Mouse (Mus musculus) left cerebral cortex, postnatal 14 days (tissue): Measurements from ENCODE around the gene Lrguk. TPM values are rescaled to one million over a fixed set of nuclear protein-coding genes. Genes with fewer than 3 reads are reported as not detected.

Source experiments
- DNase-seq, 2 experiments: peaks; one replicate each; pipeline ENCODE4 v3.0.0; 2021 to 2022; ENCODE audit warnings: low spot score in 2 of 2, mixed read lengths in 1 of 2
- intact Hi-C: fragments of 180-260 bp; cut with DNase I; formaldehyde crosslinking; loops from one replicate; pipeline ENCODE4 v1.15.1; 2025
- long read RNA-seq, 2 experiments: library from polyadenylated mRNA; stranded (forward); transcript quantifications; one replicate each; pipeline ENCODE4 v2.0.0; 2021
- total RNA-seq, 2 experiments: library from RNA; stranded (reverse); gene quantifications; 2 replicates each; pipeline ENCODE4 v1.2.3; 2021

Lrguk gene
- 1 to 10 TPM; 3.2 to 3.3 TPM for total RNA-seq
- long read RNA-seq, experiment 1, partial matches to known transcripts: 0 of 2 reads
- long read RNA-seq, experiment 1, other reads (novel, unspliced or antisense): 0 of 2 reads
- long read RNA-seq, experiment 2, partial matches to known transcripts: 0 of 1 reads
- long read RNA-seq, experiment 2, other reads (novel, unspliced or antisense): 1 of 1 reads

DNA sequence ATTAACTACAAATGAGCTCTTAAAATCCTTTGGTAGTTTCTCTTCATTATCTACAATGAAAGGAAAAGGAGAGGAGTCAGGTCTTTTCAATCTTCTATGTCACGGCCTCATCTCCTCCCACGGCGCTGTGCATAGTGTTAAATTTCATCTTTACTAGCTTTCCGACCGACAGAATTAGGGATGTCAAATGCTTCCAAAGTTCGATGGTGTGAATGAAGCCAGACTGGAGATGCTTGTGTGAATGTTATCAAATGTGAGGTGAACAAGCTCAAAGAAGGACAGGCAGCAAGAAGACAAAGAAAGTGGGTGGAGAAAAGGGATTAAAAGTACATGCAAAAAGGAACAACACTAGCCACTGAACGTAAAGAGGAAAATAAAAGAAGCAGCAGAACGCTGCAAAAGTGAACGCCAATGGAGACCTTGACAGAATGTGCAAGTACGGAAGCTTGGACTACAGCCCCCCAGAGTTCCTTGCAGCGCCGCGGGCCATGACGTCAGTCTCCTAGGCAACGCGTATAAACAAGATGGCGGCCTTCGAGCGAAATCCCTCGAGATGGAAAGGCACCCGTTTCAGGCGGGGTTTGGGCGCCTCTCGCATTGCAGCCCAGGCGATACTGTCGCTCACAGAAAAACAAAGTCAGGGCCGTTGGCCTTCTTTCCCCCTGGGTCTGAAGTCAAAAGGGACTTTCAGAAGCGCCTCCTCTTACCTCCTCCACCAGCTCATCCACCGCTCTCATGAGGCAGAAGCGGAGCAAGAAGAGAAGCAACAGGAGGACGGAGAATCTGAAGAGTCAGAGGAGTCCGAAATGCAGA lies at the start of gene Lrguk:
Gene Lrguk, plus strand, starts transcription at position 516 of the 813 bp plus-strand sequence.
- DNase-seq: peak; percentile 90 to 91

DNA sequence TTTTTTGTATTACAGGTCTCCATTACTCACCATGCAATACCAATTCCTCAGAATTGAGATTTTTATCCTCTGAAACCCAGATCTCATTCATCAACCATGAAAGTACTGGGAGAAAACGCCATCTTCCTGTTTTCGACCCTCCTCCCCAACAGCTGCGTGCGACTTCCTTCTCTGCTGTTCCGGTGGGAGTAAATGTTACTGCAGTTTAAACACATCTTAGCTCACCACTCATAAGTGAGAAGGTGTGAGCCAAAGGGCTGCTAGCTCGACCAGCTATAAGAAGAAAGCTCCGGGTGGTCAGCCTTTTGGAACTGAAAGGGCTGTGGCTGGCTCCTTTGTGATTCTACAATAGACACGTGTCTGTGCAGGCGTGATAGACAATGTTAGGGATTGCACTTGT lies 46.5 kb upstream of the Lrguk start:
- intact Hi-C loops: no loop called here
- no peak for DNase-seq

More for the DNA sequence above, at the start of gene Lrguk:
- intact Hi-C loops: no loop called here

DNA sequence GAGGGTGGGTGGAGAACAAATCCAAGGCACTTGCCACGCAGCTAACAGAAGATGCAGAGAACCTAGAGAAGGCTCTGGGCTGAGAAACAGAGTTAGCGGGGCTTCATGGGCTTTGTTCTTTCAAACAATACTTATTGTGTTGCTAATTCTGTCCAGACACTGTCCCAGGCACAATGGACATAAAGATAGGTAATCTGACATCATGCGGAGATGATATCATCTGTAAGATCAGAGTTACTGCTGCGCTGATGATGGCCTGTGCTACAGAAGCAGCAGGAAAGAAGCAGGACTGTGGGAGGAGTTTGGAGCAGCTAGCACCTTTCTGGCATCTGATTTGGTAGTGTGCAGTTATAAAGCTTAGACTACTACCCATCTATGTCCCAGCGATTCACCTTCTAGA lies 42.1 kb upstream of the Lrguk start:
- no peak for DNase-seq
- intact Hi-C loops: no loop called here

DNA sequence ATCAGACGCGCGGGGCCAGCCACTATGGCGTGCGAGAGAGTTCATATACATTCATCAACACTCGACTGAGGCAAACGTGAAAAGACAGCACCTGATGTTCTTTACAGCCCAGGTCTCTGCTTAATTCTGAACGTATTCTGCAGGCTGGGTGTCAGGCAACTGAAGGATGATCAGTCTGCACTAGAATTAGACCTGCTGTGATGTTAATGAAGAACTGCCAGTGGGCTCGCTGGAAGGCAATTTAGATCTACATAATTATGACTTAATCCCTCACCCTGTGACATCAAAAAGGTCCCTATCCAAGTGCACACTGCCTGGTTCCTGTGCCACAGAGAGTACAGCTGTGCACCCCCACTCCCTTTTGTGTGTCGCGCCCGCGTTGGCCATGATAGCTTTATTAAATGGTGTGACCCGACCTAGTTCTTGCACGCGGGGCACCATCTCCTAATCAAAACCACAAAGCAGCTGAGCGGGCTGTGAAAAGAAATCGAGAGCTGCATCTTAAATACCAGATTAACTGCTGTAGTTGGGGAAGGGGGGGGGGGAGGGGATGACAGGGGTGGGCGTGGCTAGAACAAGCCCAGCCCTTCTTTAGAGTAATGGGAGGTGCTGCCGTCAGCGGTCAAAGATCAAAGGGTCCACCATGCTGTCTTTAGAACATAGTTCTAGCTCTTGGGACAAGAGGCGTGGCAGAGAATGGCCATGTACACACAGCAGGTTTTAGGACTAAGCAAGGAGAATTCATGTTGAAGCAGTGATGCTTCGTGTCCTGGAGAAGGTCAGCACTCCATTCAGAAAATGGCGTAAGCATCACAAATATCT lies 36.8 kb upstream of the Lrguk start:
- DNase-seq: no peak
- intact Hi-C loops: no loop called here

DNA sequence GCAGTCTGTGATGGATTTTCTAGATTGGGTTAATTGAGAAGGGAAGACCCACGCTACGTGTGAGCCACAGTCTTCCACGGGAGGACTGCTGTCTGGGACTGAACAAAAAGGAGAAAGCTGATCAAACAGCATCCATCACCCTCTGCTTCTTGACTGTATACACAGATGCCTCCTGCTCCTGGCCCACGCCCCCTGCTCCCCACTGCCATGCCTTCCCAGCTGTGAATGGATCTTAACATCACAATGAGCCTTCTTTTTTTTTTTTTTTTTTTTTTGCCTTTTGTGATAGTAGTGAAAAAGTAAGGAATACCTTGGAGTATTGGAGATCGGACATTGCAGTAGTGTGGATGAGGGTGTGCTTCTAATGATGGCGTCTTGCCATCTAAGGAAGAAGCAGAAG lies 35.4 kb upstream of the Lrguk start:
- no peak for DNase-seq
- intact Hi-C loops: no loop called here

DNA sequence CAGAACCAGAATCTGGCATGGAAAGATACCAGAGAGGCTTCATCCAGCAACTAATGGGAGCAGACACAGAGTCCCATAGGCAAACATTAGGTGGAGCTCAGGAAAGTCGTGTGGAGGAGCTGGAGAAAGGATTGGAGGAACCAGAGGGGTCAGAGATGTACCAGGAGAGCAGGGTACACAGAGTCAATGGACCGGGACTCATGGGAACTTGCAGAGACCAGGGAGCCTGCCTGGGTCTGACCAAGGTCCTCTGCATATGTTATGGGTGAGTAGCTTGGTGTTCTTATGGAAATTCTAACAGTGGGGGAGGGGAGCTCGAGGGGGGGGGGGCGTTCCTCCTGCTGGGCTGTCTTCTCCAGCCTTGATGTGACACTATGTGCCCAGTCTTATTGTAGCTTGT lies 30.7 kb upstream of the Lrguk start:
- intact Hi-C loops: no loop called here
- no peak for DNase-seq

DNA sequence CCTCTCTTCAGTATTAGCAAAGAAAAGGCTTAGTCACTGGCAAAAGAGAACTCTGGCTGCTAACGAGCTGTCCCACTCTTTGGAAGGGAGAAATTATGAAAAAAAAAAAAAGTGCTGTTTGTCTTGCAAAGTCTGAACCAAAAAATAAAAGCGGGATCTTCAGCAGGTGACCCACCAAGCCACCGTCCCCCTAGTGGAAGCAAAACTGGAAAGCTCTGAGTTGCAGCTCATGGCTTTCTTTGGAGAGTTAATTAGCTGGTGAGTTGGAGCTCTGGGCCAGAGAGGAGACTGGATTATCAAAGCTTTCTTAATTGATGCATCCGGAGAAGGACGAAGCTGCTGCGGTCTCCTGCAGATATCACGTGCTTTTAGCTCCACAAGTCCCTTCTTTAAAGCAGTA lies 29.7 kb upstream of the Lrguk start:
- intact Hi-C loops: no loop called here
- DNase-seq: no peak

DNA sequence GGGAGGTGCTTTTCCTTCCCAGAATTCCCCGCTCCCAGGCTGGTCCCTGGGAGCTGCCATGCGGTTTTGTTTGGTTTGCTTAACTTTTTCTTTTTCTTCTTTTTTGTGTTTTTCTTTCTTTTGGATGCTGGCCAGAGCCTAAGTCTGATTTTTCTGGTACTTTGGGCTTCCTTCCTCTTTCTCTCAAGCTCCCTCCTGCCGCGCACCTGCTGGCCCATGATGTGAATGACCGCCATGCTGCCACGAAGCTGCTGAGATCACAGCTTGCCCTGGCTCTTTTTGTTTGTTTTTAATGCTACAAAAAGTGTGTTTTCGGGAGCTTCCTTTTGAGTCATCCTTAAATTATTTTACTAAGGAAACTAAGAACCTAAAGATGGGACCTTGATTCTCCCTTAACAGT lies 28.6 kb upstream of the Lrguk start:
- no peak for DNase-seq
- intact Hi-C loops: no loop called here

DNA sequence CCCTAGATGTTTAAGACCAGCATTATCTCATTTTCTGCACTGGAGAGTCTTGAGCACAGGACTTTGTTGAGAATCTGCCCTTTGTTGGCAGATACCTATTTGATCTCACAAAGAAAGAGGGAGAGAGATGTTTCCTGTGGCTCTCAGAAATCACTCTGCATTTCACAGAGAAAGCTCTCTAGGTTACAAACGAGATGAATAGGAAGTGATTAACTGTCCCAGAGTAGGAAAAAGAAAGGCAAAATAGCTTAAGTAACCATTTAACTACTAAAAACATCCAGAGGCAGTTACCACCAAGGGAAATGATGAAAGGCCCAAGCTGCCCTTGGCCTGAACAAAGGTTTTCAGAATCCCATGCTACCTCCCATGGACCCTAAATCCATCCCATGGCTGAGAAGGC lies 26.2 kb upstream of the Lrguk start:
- DNase-seq: no peak
- intact Hi-C loops: no loop called here

DNA sequence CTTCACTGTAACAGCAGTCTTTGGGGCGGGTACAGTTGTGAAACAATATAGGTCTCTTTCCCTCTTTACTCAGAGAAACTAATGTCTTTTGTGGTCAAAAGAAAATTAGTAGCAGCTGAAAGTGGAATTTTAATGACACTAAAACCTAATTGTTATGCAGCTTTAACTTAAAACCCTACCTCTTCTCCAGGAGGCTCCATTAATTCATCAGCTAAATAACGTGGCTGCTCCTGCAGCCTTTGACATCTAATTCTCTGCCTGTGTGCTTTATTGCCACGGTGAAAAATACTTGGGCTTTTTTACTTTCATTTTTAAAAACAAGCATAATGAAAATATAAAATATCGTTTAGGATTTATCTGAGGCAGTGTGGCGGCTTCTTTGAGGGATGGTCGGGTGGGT lies 15.8 kb upstream of the Lrguk start:
- intact Hi-C loops: no loop called here
- no peak for DNase-seq

DNA sequence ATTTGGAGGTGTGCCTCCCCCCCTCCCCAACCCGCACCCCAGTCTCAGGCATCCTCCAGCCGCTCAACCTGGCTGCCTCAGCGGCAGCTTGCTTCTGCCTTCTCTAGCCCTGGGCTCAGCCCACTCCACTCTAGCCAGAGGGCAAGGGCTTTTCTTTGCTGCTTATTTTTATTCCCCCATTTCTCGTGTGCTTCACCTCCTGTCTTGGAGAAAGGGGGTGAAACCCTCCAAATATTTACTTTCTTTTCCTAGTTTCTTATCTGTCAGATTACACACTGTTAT lies 439 bp downstream of the Lrguk start:
- intact Hi-C loops: no loop called here
- no peak for DNase-seq

DNA sequence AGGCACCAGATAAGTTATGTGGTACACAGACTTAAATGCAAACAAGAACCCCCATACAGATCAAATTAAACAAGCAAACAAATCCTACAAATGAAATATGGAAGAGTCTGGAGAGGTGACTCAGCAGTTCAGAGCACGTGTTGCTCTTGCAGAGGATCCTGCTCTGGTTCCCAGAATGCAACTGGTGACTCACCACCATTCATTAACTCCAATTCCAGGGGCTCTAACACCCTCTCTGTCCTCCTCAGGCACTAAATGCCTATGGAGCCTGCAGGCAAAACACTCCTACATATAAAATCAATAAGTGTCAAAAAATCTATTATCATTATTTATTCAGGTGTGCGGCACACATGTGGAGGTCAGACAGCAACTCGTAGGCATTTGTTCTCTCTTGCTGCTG lies 4.8 kb downstream of the Lrguk start:
- intact Hi-C loops: no loop called here
- no peak for DNase-seq

DNA sequence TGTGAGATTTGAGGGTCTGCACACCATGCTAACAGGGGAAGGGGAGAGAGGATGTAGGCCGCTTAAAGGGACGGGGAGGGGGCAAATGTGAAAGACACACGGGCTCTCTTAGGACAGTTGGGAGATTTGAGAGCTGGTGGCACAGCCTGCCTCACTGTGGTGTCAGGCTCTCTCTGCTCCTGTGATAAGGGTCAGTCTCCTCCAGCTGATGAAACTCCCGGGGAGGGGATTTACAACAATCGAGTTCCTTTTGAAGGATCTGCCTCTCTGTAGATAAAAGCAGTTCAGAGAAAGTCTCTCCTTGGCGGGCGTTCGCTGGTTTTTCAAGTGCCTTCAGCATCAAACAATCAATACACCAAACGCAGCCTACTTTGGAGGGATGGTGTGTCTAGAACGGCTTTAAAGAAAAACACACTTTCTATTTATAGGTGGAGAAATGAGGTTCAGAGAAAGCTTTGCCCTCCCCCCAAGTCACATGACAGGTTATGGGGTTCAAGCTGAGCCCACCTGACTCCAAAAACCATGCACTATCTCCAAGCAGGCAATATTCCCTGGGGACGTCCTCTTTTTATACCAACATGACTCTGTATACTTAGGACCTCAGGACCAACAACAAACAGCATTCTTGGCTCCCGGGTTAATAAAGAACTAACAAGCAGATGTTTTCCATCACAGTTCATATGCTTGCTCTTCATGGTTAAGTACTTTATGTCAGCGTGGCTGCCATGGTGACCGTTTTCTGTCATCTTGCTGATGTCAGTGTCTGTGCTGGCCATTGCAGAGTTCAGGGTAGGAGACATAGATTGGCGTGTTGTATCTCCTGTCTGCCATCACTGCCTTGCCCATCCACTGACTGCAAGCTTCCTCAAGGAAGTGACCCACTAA lies 5.6 kb downstream of the Lrguk start:
- intact Hi-C loops: no loop called here
- DNase-seq: no peak

DNA sequence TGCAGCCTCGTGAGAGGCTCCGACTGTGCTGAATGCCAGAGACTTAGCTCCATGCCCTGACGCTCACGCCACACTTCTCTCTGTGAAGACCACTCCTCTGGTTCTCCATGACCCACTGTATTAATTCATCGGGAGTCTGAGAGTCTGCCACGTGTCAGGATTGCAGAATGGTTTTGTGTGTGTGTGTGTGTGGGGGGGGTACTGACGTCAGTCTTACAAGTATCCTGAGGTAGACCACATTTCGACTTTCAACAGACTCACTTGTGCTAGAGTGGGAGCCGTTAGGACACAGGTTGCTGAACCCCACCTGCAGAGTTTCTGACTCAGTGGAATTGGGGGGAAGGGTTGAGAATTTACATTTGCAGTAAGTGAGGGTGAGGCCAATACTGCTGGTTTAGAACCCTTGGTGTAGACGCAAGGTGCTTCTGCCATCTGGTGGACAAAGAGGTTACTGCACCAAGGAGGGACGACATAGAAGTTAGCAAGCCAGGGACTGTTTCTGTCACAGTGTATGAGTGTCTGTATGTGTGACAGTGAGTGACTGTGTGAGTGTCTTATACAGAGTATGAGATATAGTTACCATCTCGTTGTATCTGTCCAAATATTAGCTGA lies 11.5 kb downstream of the Lrguk start:
- DNase-seq: peak; percentile 91 to 93
- intact Hi-C loops: no loop called here

DNA sequence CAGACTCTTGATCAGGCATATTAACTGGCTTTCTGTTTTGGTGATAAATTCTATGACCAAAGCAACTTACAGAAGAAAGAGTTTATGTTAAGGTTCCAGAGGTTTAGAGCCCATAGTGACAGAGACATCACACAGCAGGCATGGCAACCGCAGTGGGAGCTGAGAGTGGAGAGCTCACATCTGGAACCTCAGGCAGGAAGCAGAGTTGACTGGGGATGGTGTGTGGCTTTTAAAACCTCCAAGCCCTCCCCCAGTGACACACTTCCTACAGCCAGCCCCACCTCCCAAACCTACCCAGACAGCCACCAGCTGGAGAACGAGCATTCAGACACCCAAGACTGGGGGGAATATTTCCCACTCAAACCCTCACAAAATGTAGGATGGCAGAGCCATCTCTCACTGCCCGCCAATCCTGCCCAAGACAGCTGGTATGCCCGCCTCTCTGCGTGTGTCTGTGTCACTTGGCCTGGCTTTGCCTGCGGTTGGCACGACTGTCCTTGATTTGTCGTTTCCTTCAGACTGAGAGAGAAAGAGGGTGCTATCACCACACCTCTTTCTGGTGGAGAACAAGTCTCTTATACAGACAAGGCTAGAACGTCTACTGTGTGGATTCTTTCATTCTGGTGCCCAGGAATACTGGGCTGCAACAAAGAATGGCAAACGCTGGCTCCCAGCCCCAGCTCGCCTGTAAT lies 12.5 kb downstream of the Lrguk start:
- intact Hi-C loops: no loop called here
- no peak for DNase-seq

DNA sequence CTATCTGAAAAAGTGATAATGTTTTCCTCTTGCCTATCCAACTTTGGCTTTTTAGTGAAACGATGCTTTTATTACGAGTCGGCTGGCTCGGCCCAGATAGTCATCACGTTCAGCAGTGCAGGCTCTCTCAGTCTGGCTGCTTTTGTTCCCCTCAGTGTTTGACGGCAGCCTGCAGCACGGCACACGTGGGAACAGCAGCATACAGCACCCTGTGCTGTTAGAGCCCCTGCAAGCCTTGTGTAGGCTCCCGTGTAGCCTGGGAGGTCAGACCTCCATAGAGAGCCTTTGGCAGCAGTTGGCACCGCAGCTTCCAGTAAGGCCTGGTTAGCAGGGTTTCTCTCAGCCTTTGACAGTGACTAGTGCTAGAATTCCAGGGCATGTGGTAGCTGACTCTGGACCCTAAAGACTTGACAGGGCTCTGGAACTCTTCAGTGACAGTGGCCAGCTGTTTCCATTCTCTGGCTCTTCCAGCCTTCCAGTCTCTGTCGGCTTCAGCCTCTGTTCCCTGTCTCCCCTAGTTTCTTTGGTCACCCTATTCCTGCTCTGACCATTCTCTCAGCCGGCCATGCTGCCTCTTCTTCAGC lies 15.1 kb downstream of the Lrguk start:
- DNase-seq: no peak
- intact Hi-C loops: no loop called here

DNA sequence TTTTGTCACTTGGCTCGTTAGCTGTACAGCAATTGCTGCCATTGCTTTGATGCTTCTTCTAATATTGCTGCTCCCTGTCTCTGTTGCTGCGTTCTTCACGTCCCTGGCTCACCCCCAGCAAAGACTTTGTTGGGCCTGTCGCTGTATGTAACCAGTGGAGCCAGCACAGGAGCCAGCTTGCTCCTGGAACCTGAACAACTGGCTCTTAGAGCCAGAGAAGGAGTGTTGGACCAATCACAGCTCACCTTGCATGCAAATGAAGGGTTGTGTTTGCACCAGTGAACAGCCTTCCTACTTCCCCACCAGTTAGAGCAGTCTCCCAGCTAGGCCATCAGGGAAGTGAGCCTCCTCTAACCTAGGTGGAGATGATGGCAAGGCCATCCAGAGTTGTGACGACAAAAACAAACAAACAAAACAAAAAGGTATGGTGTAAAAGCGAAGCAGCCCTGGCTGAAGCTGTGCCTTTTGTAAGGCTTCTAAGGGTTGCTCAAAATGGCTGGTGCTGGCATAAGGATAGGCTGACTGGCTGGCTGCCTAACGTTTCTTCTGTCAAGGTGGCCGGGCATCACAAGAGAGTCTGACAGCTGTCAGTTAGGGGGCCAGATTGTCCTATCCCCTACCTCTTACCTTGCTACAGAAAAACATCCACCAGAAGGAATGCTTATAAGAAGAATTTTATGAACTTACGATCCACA lies 15.7 kb downstream of the Lrguk start:
- intact Hi-C loops: no loop called here
- DNase-seq: no peak
